Mouse (Mus musculus) cerebellum, adult 9-10 months (tissue): ENCODE measurements around the gene Trpv2.
A peak's percentile ranks its signal among the peaks of the same experiment; 100 is the strongest.

ENCODE experiments used
- DNase-seq: peaks from one replicate; pipeline ENCODE4 v3.0.0; 2022

Gene Trpv2

GRCm38 (mm10) chr11:62604123-62604706 lies 29.9 kb downstream of the Trpv2 start:
- no peak for DNase-seq

GRCm38 (mm10) chr11:62604886-62605618 lies 30.8 kb downstream of the Trpv2 start:
- DNase-seq, result no peak

DNA sequence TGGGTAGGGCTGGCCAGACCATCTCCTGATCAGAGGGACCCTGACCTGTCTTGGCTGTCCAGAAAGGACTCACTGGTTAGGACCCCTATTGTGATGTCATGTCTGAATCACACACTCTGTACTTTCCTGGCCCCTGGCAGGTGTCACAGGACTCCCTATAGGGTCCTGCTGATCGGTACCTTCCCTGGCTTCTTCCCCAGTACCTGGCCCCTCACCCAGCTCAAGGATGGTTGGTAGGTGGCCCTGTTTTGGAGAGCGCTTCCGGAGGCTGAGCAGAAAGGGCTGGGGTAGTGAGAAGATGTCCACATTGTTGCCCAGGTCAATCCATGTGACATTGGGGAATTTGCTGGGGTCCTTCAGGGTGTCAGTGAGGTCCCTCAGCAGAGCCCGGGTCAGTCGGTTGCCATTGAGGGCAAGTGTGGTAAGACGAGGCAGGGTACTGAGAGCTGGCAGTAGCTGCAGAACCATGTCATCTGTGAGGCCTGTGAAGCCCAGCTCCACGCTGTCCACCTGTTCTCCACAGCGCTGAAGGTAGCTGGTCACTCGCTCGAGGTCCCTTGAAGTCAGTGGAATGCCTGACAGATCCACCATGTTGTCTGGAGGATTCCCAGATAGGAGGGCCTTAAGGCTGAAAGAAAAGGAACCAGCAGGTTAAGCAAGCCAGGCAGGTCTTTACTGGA lies 31.5 kb downstream of the Trpv2 start:
- no peak for DNase-seq

DNA sequence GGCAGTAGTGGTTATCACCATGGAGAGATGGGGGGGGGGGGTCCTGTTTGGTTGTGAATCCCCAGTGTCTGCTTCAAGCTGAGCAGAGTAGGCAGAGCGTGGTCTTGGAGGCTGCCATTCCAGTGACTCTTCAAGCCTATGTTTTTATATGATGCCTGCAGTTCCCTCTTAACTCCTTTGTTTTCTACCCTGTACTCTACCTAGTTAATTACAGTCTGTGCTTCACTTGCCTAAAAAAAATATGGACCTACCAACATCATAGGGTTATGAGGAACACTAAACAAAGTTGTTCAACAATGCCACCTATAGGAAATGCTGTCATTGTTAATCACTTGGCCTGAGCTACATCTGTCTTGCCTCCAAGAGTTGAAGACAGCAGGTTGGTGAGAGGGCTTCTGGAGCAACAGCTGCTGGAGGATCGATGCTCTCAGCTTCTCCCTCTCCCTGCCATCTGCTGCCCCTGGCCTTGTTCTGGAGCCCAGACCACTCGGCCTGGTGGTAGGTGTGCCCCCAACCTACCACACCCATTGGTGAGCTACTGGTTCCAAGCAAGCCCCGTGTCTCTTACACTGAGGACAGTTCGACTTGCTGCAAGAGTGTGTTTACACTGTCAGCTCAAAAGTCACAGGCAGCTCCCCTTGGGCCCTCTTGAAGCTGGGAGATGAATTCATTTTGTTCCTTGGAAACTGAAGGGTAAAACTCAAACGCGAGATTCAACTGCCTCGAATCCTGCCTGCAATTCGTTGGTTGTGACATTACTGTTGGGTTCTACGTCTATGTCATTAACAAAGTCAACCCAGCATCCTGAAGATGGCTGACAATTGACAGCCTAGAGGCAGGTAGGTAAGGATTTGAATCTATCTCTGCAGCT lies 32.2 kb downstream of the Trpv2 start:
- no peak for DNase-seq

- no peak for DNase-seq
Observed at GRCm38 (mm10) chr11:62607170-62607951, 33.1 kb downstream of the Trpv2 start.

DNA sequence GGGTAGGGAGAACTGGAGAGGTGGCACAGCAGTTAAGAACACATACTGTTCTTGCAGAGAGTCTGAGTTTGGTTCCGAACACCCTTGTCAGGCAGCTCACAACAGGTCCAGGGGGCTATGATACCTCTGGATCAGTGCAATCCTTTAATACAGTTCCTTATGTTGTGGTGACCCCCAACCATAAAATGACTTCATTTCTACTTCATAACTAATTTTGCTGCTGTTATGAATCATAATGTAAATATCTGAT lies 33.6 kb downstream of the Trpv2 start:
- DNase-seq, result no peak

DNA sequence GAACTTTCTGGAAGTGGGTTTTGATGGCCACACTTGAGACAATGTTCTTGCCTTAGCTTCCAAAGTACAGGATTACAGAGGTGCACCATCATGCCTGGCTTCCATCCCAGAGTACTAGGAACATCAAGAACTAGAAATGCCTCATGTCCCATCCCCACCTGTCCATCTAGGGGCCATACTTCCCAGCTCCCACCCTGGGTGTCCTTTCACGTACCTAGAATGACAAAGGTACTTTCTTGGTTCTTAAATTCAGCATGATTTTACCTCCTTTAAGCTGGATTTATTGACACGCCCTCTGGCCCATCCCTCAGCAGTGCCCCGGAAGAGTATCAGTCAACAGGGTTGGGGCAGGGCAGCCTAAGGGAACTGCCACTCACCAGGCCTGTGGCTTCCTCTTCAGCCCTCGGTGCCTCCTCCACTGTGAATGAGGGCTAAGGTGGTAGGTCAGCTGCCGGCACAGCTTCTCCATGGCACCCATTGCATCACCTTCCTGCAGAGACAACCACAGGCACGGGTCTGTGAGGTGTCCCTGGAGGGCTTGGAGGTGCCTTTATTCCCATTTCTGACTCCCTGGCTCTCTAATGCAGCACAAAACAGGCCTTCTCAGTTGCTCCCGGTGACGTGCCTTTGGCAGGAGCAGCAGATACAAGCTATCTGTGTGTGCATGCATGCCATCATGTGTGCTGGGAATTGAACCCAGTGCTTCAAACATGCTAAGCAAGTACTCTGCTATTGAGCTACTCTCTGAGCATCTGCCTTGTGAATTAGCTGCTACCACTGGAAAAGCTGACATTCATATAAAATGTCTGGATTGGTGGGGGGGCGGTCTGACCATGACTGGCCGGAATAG lies 34.8 kb downstream of the Trpv2 start:
- no peak for DNase-seq

- no peak for DNase-seq
Observed at GRCm38 (mm10) chr11:62610304-62610703, 36.0 kb downstream of the Trpv2 start.

- no peak for DNase-seq
Observed at GRCm38 (mm10) chr11:62612604-62613003, 38.3 kb downstream of the Trpv2 start.

GRCm38 (mm10) chr11:62613657-62614365 lies 39.5 kb downstream of the Trpv2 start:
- DNase-seq, result peak; percentile 94

DNA sequence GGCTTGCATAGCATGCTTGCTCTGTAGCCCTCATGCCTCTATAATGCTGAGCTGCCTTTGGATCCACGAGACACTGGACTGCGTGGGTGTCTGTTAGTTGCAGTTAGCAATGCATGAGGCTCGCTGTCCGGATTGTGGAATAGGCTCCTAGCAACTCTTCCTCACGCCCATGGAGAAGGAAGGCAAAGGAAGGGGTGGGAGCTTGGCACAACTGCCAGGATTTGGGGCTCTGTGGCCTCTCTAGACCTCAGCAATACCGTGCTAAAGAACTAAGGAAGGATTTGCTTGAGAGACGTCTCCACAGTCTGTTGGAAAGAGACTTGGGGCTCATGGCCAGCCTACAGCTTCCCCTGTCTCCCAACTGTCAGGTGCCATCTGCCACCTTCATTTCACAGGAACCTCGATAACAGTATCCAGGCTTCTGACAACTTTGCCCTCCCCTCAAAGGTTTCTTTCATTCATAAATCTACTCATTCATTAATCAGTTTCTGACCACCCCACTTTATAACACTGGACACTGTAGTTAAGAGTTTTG lies 40.7 kb downstream of the Trpv2 start:
- no peak for DNase-seq

GRCm38 (mm10) chr11:62615456-62615855 lies 41.2 kb downstream of the Trpv2 start:
- DNase-seq, result no peak

DNA sequence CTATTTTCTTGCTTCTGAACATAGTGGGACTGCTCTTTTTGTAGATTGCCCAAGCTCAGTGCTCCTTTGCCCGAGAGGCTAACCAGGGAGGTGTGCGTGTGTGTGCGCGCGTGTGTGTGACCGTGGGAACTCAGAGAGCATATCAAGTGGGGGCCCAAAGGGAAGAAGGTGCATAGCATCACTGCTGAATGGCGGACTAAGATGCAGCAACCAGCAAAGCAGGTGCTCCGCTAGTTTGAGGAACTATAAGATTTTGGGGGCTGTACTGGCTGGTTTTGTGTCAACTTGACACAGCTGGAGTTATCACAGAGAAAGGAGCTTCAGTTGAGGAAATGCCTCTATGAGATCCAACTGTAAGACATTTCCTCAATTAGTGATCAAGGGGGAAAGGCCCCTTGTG lies 46.8 kb downstream of the Trpv2 start:
- DNase-seq, result no peak

DNA sequence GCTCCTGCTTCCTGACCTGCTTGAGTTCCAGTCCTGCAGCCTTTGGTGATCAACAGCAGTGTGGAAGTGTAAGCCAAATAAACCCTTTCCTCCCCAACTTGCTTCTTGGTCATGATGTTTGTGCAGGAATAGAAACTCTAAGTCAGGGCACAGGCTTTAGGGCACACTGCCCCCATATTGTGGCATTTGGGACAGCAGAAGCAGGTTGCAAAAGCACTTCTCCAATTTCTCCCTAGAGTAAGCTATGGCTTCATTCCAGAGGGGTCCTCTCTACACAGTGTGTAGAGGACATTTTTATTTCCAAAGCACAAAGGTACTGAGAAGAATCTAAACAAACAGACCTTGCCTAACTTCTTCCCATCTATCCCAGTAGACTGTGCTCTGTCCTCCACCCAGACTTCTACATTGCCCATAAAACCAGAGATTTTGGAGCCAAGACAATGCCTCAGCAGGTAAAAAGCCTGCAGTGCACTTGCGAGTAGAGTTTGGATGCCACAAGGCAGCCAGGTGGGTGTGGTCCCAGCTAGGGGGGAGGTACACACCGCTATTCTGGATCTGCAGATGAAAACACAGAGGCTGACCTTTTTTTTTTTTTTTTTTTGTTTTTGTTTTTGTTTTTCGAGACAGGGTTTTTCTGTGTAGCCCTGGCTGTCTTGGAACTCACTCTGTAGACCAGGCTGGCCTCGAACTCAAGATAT lies 47.4 kb downstream of the Trpv2 start:
- DNase-seq, result no peak

DNA sequence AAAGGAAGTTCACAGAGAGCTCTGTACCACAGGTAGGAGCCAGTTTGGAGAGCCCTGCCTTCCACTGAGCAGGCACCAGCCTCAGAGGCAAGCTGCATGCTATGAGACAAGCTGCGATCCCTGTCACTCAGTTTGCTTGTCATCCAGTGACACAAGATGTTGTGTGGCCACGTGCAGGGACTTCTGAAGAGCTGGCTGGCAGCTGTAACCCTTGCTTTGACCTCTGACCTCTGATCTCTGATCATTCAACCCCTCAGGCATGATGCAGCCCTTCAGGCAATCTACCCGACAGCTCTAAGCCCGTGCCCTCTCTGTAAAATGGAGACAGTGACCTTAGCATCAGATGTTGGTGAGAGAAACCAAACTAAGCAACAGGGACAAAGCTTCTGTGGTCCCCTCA lies 48.6 kb downstream of the Trpv2 start:
- no peak for DNase-seq

- no peak for DNase-seq
Observed at GRCm38 (mm10) chr11:62624341-62625291, 50.3 kb downstream of the Trpv2 start.

- no peak for DNase-seq
Observed at GRCm38 (mm10) chr11:62629352-62630224, 55.3 kb downstream of the Trpv2 start.
